Mouse (Mus musculus) lung, postnatal 0 days (tissue): ENCODE results near the gene Vmn1r220. TPM values are rescaled to one million over a fixed set of nuclear protein-coding genes. Genes with fewer than 3 reads are reported as not detected.

Experiments
- ATAC-seq: fragments of 200-750 bp; cut with Nextera tagmentation; 2 replicates; pipeline ENCODE4 v1.8.0; 2017; ENCODE audit warnings: moderate library complexity
- DNase-seq: peaks from one replicate; pipeline ENCODE4 v3.0.0-alpha.2; 2016; ENCODE audit warnings: low spot score
- H3K27ac ChIP-seq: fragments of 300-500 bp; sonication (generic); 2 replicates; pipeline ENCODE4 v1.5.1; 2014; ENCODE audit warnings: antibody characterized with exemption, mild to moderate bottlenecking, low read length, mixed read lengths
- H3K27me3 ChIP-seq: fragments of 300-500 bp; sonication (generic); replicated peaks from 2 replicates; pipeline ENCODE4 v1.6.1; 2014; ENCODE audit warnings: low read length, mixed read lengths; ENCODE audit not compliant: insufficient read depth
- H3K36me3 ChIP-seq: fragments of 300-500 bp; sonication (generic); 2 replicates; pipeline ENCODE4 v1.6.1; 2014; ENCODE audit warnings: low read length, mixed read lengths; ENCODE audit not compliant: insufficient read depth
- H3K4me1 ChIP-seq: fragments of 300-500 bp; sonication (generic); 2 replicates; pipeline ENCODE4 v1.6.1; 2014; ENCODE audit warnings: antibody characterized with exemption, low read depth, low read length, mixed read lengths; ENCODE audit not compliant: insufficient read depth
- H3K4me2 ChIP-seq: fragments of 300-500 bp; sonication (generic); replicated peaks from 2 replicates; pipeline ENCODE4 v1.6.1; 2014; ENCODE audit warnings: low read depth, mild to moderate bottlenecking, low read length, moderate library complexity, mixed read lengths
- H3K4me3 ChIP-seq: fragments of 300-500 bp; sonication (generic); 2 replicates; pipeline ENCODE4 v1.5.1; 2014; ENCODE audit warnings: low read depth, low read length
- H3K9ac ChIP-seq: fragments of 300-500 bp; sonication (generic); replicated peaks from 2 replicates; pipeline ENCODE4 v1.6.1; 2014; ENCODE audit warnings: low read depth, mild to moderate bottlenecking
- H3K9me3 ChIP-seq: fragments of 300-500 bp; sonication (generic); 2 replicates; pipeline ENCODE4 v1.6.1; 2016; ENCODE audit warnings: low read length, mixed read lengths
- CTCF ChIP-seq: IDR thresholded peaks from 2 replicates; pipeline ENCODE4 v1.5.1; 2016; ENCODE audit warnings: antibody characterized with exemption, mild to moderate bottlenecking
- EP300 ChIP-seq: IDR thresholded peaks from 2 replicates; pipeline ENCODE4 v1.6.1; 2016; ENCODE audit warnings: antibody characterized with exemption, mild to moderate bottlenecking, control low read depth
- WGBS: fragments of 180-500 bp; shearing (Covaris S2); extraction: QIAGEN DNeasy Blood & Tissue Kit; methylation state at CpG from one replicate; pipeline ENCODE4 v1.1.7; 2014; 5-methylcytosine and 5-hydroxymethylcytosine counted together
- polyA plus RNA-seq: library from polyadenylated mRNA; unstranded; fragments of >200 nt; fragmentation: Nextera tagmentation; extraction: Ambion mirVana; gene quantifications from 2 replicates; pipeline ENCODE4 v1.2.1, GENCODE M21; 2015

The Vmn1r220 gene
- polyA plus RNA-seq, 1 experiment from 2014 or later: not detected

DNA sequence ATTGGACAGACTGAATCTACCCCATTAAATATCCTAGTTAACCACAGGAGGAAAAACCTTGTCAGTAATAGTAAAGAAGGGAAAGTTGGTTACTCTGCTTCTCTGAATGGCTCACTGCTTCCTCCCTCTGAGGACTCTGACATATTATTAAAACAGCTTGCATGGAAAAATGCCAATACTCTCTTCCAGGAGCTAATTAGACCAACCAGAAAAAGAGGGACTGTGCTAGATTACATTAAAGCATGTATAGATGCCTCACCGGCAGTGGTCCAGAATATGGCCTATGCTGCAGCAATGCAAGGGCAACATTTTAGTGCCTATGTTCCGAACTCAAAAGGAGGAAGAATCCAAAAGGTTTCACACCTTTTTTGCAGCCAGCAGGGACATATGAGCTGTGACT lies 48.9 kb downstream of the Vmn1r220 start:
- Histone ChIP-seq H3K9ac (no peak overlapping the region), H3K4me1 (no peaks in the 10 kb centered on the region), H3K27ac (no peak overlapping the region), H3K36me3 (no peaks in the 10 kb centered on the region), H3K4me2 (no peak overlapping the region), H3K4me3 (no peak overlapping the region), H3K27me3 (no peaks in the 10 kb centered on the region), H3K9me3 (no peaks in the 10 kb centered on the region)
- no peak for ATAC-seq
- TF ChIP-seq CTCF: no peak
- TF ChIP-seq EP300: no peak
- DNase-seq: no peak
- WGBS: 76% methylated on average over 2 of the region's 2 CpGs

DNA sequence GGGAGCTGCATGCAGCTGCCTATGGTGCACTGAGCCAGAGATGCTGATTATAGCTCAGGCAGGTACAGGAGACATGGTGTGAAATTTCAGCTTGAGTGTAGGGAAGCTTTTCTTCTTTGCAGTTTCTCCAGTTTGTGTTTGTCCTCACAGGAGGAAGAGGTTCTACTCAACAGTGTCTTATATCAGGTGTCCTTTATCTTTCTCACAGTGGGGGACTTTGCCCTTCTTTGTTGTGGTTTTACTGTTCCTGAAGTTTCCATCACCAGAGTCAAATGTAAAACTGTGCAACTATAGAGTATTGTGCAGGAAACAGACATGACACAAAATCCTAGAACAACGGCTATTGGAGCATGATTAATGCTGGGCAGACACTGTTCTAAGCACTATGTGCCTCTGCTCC lies 54.3 kb downstream of the Vmn1r220 start:
- Histone ChIP-seq H3K27ac (no peak overlapping the region), H3K36me3 (no peaks in the 10 kb centered on the region), H3K27me3 (no peaks in the 10 kb centered on the region), H3K9ac (no peak overlapping the region), H3K4me2 (no peak overlapping the region), H3K9me3 (no peaks in the 10 kb centered on the region), H3K4me3 (no peak overlapping the region), H3K4me1 (no peaks in the 10 kb centered on the region)
- DNase-seq (no peak), ATAC-seq (no peak)
- TF ChIP-seq EP300: no peak
- TF ChIP-seq CTCF: no peak
- WGBS: 59% methylated on average over 1 of the region's 1 CpGs

DNA sequence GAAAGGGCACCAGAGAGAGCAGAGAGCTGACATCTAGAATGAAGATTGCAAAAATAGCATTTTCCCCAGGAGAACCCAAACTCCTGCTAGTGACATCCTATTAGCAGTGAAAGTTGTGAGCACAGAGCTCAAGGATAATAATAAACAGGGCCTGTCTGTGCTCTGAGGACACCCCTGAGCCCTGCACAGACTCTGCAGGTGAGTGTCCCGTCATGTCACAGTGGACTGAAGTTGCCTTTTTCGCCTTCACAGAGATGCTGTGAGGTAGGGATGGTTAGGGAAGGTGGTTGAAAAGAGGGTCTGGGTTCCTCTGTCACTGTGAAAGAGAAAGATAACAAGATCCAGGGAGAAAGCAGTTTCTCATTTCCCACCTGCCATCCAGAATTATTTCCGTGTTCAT lies 54.7 kb downstream of the Vmn1r220 start, which contains the start of gene Vmn1r218:
TSS of gene Vmn1r218 (plus strand) at position 57 of the 400 bp plus-strand sequence.
- ATAC-seq (no peak), DNase-seq (no peak)
- Histone ChIP-seq H3K27ac (no peak within 1 kb of the TSS), H3K9ac (no peak within 1 kb of the TSS), H3K36me3 (no peaks in the 10 kb centered on the region), H3K4me2 (no peak within 1 kb of the TSS), H3K9me3 (no peaks in the 10 kb centered on the region), H3K4me3 (no peak within 1 kb of the TSS), H3K27me3 (no peaks in the 10 kb centered on the region), H3K4me1 (no peaks in the 10 kb centered on the region)
- TF ChIP-seq CTCF (no peak), EP300 (no peak)
- WGBS: 60% methylated on average over 3 of the region's 3 CpGs

Other genes with a start within 250 kb of the Vmn1r220 start
- gene Vmn1r213, start 180.3 kb downstream of the Vmn1r220 start, polyA plus RNA-seq: not detected in 2 replicates
- not detected in 2 replicates for gene Vmn1r214, start 157.6 kb downstream of the Vmn1r220 start, polyA plus RNA-seq
- gene Vmn1r215, start 120.0 kb downstream of the Vmn1r220 start, polyA plus RNA-seq: not detected in 2 replicates
- not detected in 2 replicates for gene Vmn1r217, start 69.7 kb downstream of the Vmn1r220 start, polyA plus RNA-seq
- gene Vmn1r218, start 54.8 kb downstream of the Vmn1r220 start, polyA plus RNA-seq: not detected in 2 replicates
- gene Vmn1r219, start 28.7 kb downstream of the Vmn1r220 start, polyA plus RNA-seq: not detected in 2 replicates
- not detected in 2 replicates for gene Vmn1r221, start 26.2 kb upstream of the Vmn1r220 start, polyA plus RNA-seq
- not detected in 2 replicates for gene Vmn1r222, start 48.0 kb upstream of the Vmn1r220 start, polyA plus RNA-seq
- gene Vmn1r223, start 59.2 kb upstream of the Vmn1r220 start, polyA plus RNA-seq: not detected in 2 replicates
- gene Zfp322a, start 181.2 kb upstream of the Vmn1r220 start, polyA plus RNA-seq: 27.1 and 30.9 TPM in 2 replicates
- 8.4 and 8.7 TPM in 2 replicates for gene Abt1, start 235.9 kb upstream of the Vmn1r220 start, polyA plus RNA-seq